Mouse (Mus musculus) limb, embryonic 13.5 days (tissue): ENCODE measurements around the gene Egln1. TPM values are rescaled to one million over a fixed set of nuclear protein-coding genes. Genes with fewer than 3 reads are reported as not detected.

Experiments
- ATAC-seq: fragments of 200-750 bp; cut with Nextera tagmentation; 2 replicates; pipeline ENCODE4 v1.8.0; 2017; ENCODE audit warnings: low read depth, moderate number of reproducible peaks, moderate TSS enrichment; ENCODE audit not compliant: low FRiP score
- H3K27ac ChIP-seq: fragments of 300-500 bp; sonication (generic); 2 replicates; pipeline ENCODE4 v1.5.1; 2015; ENCODE audit warnings: inconsistent platforms, mild to moderate bottlenecking, moderate library complexity
- H3K27me3 ChIP-seq: fragments of 300-500 bp; sonication (generic); 2 replicates; pipeline ENCODE4 v1.6.1; 2015; ENCODE audit warnings: mild to moderate bottlenecking, inconsistent platforms
- H3K36me3 ChIP-seq: fragments of 300-500 bp; sonication (generic); 2 replicates; pipeline ENCODE4 v1.6.1; 2015; ENCODE audit warnings: inconsistent platforms, mild to moderate bottlenecking, moderate library complexity
- H3K4me1 ChIP-seq: fragments of 300-500 bp; sonication (generic); 2 replicates; pipeline ENCODE4 v1.6.1; 2015; ENCODE audit warnings: inconsistent platforms
- H3K4me2 ChIP-seq: fragments of 300-500 bp; sonication (generic); replicated peaks from 2 replicates; pipeline ENCODE4 v1.6.1; 2015; ENCODE audit warnings: inconsistent platforms, mild to moderate bottlenecking, moderate library complexity
- H3K4me3 ChIP-seq: fragments of 300-500 bp; sonication (generic); 2 replicates; pipeline ENCODE4 v1.5.1; 2015; ENCODE audit warnings: moderate library complexity, mild to moderate bottlenecking, inconsistent platforms
- H3K9ac ChIP-seq: fragments of 300-500 bp; sonication (generic); 2 replicates; pipeline ENCODE4 v1.6.1; 2015; ENCODE audit warnings: mild to moderate bottlenecking, inconsistent platforms
- H3K9me3 ChIP-seq: fragments of 300-500 bp; sonication (generic); 2 replicates; pipeline ENCODE4 v1.6.1; 2016; ENCODE audit warnings: inconsistent platforms
- WGBS: fragments of 180-500 bp; shearing (Covaris S2); methylation state at CpG from one replicate; pipeline ENCODE4 v1.1.7; 2015; 5-methylcytosine and 5-hydroxymethylcytosine counted together
- polyA plus RNA-seq: library from polyadenylated mRNA; unstranded; fragments of >200 nt; fragmentation: Nextera tagmentation; extraction: Ambion mirVana; gene quantifications from 2 replicates; pipeline ENCODE4 v1.2.1, GENCODE M21; 2015

Egln1 gene
- polyA plus RNA-seq = 11.9 and 13.5 TPM in 2 replicates

DNA sequence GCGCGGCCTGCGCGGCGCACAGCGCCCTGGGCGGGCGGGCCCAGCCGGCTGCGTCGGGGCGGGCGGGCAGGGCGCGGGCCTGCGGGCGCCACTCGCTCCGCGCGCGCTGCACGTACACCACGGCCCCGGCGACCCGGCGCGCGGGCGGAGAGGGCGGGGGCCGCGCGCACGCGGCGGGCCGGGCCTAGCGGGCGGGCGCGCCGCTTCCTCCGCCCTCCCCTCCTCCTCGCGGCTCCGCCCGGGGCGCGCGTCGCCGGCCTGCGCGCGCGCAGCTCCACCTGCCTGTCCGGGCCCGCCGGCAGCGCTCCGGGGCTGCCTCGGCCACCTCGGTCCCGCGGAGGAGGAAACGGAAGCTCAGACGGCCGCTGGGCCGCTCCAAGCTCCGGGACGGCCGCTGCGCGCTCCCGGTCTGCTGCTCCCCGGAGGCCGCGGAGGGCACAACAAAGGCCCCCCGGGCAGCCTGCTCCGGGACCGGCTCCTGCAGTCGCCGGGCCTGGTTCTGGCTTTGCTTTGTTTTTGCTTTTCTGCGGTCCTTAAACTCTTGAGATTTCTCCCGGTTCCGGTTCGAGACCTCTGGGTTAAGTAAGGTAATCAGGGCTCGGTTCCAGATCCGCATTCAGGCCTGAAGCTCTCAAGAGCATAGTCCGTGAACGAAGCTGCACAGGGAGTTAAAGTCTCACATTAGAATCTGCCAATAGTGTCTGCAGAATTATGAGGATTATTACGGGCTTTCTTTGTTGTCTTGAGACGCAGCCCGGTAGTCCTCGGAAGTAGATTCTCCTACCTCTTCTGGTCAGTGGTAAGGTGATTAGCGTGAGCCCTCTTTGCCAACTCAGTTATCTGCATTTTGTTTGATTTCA is at the start of gene Egln1:
Egln1 (minus strand) TSS at position 116 of the 860 bp plus-strand sequence.
- peaks cover under 1% of the 10 kb centered on the region; the same call in 1 of the 2 replicates for H3K36me3 ChIP-seq
- H3K27ac ChIP-seq = peak within 1 kb of the TSS; percentile 93
- H3K27me3 ChIP-seq = no peaks in the 10 kb centered on the region
- H3K4me2 ChIP-seq = peak within 1 kb of the TSS; percentile 92
- peak; percentile 84 for ATAC-seq
- H3K4me1 ChIP-seq = peaks cover 37% of the 10 kb centered on the region
- WGBS = under 1% methylated on average over 42 of the region's 98 CpGs
- H3K9ac ChIP-seq = peak within 1 kb of the TSS; percentile 94
- no peaks in the 10 kb centered on the region for H3K9me3 ChIP-seq
- peak within 1 kb of the TSS; percentile 92 for H3K4me3 ChIP-seq

DNA sequence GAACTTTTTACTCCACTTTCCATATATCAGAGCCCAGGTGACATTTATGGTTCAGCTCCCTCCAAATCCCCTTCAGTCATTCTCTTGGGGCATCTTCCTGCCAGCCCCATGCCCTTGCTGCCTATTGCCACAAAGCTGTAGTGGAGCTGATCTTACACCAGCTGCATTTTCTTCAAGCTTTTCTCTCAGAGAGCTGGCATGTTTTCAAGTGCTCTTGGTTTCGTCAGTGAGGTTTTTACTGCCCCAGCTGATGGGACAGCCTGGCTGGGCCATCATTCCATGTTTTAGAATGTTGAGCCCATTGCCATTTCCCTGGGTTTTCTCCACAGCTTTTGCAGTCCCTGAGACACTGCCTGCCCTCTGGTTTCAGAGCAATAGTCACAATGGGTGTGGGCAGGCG is 46.7 kb upstream of the Egln1 start:
- ATAC-seq = no peak
- 65% methylated on average over 2 of the region's 2 CpGs for WGBS
- Histone ChIP-seq H3K9ac (no peak overlapping the region), H3K4me2 (no peak overlapping the region), H3K36me3 (no peaks in the 10 kb centered on the region), H3K9me3 (peaks cover 17% of the 10 kb centered on the region; the same call in 1 of the 2 replicates), H3K27me3 (peaks cover 21% of the 10 kb centered on the region), H3K4me1 (peaks cover 5% of the 10 kb centered on the region; the same call in 1 of the 2 replicates), H3K4me3 (no peak overlapping the region), H3K27ac (no peak overlapping the region)

DNA sequence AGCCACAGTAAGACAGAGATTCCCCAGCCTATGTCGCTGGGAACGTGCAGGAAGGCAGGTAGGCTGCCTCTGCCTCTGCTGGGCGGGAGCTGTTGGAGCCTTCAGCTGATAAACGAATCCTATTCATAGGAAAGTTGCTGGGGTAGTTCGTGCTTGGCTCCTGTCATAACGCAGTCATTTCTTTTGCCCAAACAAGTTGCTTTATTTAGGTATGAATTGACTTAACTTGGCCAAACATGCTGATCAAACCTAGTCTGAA is 42.5 kb upstream of the Egln1 start:
- H3K4me3 ChIP-seq = no peak overlapping the region
- H3K9me3 ChIP-seq = 0 out of 2 replicates have a peak, but pooled peaks cover 3% of the 10 kb centered on the region
- no peaks in the 10 kb centered on the region for H3K36me3 ChIP-seq
- no peak for ATAC-seq
- no peak overlapping the region for H3K27ac ChIP-seq
- WGBS = 27% methylated on average over 6 of the region's 6 CpGs
- peaks cover 23% of the 10 kb centered on the region for H3K27me3 ChIP-seq
- H3K4me1 ChIP-seq = peaks cover 5% of the 10 kb centered on the region; the same call in 1 of the 2 replicates
- H3K4me2 ChIP-seq = peak overlapping the region; percentile 50
- no peak overlapping the region for H3K9ac ChIP-seq

DNA sequence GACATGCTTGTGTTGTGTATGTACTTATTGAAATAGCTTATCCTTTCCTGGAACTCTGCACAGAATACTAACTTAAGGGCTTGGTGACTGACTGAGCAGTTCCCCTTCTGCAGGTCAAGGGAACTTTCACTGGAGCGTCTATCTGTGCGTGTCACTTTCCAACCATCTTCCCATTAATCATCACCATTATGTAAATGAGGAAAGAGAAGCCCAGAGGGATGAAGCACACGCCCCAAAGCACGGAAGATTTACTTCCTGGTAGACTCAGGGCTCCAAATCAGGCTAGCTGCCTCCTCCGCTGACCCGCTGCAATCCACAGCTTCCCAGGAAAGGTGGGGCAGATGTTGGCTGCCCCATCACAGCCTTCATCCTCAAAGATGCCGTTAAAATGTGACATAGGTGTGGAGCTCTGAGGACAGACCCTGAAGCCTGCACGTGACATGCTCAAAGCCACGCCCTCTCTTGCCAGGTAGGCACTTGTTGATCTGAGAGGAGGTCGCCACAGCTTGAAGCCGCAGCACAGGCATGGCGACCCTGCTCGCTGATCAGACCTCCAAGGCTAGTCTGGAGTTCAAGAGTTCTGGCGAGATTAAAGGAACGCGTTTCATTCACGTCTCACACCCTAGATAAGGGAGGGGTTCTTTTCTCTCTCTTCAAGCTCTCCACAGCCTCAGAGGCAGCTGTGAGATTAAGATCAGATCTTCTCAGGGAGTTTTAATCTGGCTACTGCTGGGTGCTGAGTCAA is 42.0 kb upstream of the Egln1 start:
- no peaks in the 10 kb centered on the region for H3K36me3 ChIP-seq
- H3K9me3 ChIP-seq = no peaks in the 10 kb centered on the region
- H3K27me3 ChIP-seq = peaks cover 23% of the 10 kb centered on the region
- peaks cover 5% of the 10 kb centered on the region; the same call in 1 of the 2 replicates for H3K4me1 ChIP-seq
- H3K4me3 ChIP-seq = peak overlapping the region; percentile 18
- no peak for ATAC-seq
- 16% methylated on average over 17 of the region's 17 CpGs for WGBS
- no peak overlapping the region for H3K9ac ChIP-seq
- no peak overlapping the region for H3K27ac ChIP-seq
- peak overlapping the region; percentile 50 for H3K4me2 ChIP-seq

DNA sequence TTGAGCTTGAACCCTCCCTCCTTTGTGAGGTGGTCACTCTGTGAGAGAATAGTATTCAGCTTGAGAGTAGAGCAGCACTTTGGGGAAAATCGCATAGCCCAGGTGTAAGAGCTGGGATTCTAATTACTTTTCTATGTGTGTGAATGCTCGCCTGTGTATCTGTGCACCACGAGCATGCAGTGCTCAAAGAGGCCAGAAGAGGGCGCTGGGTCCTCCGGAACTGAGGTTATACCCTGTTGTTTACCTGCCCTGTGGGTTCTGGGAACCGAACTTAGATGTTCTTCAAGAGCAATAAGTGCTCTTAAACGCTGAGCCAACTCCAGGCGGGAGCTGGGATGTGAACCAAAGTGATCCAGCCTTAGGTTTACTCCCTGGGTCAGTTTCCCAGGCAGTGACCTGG is 31.7 kb upstream of the Egln1 start:
- Histone ChIP-seq H3K27me3 (no peaks in the 10 kb centered on the region), H3K4me3 (no peak overlapping the region), H3K36me3 (no peaks in the 10 kb centered on the region), H3K9ac (no peak overlapping the region), H3K9me3 (no peaks in the 10 kb centered on the region), H3K27ac (no peak overlapping the region), H3K4me2 (no peak overlapping the region), H3K4me1 (peaks cover 4% of the 10 kb centered on the region; the same call in 1 of the 2 replicates)
- ATAC-seq = no peak
- WGBS = 80% methylated on average over 8 of the region's 8 CpGs

DNA sequence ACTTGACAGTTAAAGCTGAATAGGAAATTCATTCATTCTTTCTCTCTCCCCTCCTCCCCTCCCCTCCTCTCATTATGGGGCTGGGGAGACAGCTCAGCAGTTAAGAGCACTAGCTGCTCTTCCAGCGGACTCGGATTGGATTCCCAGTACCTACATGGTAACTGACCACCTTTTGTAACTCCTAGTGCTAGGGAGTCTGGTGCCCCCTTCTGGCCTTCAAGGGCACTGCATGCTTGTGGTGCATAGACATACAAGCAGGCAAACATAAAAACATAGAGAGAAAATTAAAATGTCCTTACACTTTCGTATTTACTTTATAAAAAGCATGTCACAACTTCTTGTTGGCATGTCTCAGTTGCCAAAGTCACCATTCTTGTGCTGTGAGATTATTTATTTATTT is 30.9 kb upstream of the Egln1 start:
- no peak overlapping the region for H3K4me3 ChIP-seq
- H3K4me2 ChIP-seq = no peak overlapping the region
- H3K27me3 ChIP-seq = no peaks in the 10 kb centered on the region
- no peak for ATAC-seq
- no peak overlapping the region for H3K27ac ChIP-seq
- H3K36me3 ChIP-seq = no peaks in the 10 kb centered on the region
- WGBS = 87% methylated on average over 3 of the region's 3 CpGs
- H3K4me1 ChIP-seq = peaks cover 7% of the 10 kb centered on the region; the same call in 1 of the 2 replicates
- H3K9ac ChIP-seq = no peak overlapping the region
- H3K9me3 ChIP-seq = no peaks in the 10 kb centered on the region

- Histone ChIP-seq H3K4me3 (no peak overlapping the region), H3K9me3 (peaks cover 2% of the 10 kb centered on the region; the same call in 1 of the 2 replicates), H3K9ac (no peak overlapping the region), H3K4me1 (peaks cover 7% of the 10 kb centered on the region; the same call in 1 of the 2 replicates), H3K27me3 (no peaks in the 10 kb centered on the region), H3K27ac (no peak overlapping the region), H3K36me3 (no peaks in the 10 kb centered on the region), H3K4me2 (no peak overlapping the region)
- no peak for ATAC-seq
- WGBS = 82% methylated on average over 7 of the region's 7 CpGs
Observed at GRCm38 (mm10) chr8:124978026-124978425, 28.9 kb upstream of the Egln1 start.

- Histone ChIP-seq H3K27ac (no peak overlapping the region), H3K36me3 (no peaks in the 10 kb centered on the region), H3K4me3 (no peak overlapping the region), H3K27me3 (no peaks in the 10 kb centered on the region), H3K9me3 (peaks cover 8% of the 10 kb centered on the region; the same call in 1 of the 2 replicates), H3K4me1 (peaks cover 7% of the 10 kb centered on the region; the same call in 1 of the 2 replicates), H3K4me2 (no peak overlapping the region), H3K9ac (no peak overlapping the region)
- no peak for ATAC-seq
- 88% methylated on average over 6 of the region's 6 CpGs for WGBS
Observed at GRCm38 (mm10) chr8:124976211-124976610, 27.1 kb upstream of the Egln1 start.

DNA sequence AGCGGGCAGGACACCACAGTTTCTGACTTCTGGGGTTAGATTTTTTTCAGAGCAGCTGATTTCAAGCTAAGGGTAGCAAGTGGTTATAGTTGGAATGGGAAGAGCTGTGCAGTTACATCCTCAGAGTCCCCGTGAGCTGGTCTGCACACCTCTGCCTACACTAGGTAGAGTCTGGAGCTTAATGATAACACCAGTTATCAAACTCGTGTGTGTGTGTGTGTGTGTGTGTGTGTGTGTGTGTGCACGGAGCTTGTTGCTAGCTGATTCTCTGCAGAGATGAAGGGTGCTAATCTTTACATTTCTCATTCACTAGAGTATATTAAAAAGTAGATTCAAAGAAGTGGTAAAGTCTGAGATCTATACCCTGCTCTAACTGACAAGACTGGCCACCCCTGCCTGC is 25.1 kb upstream of the Egln1 start:
- H3K27ac ChIP-seq = no peak overlapping the region
- no peak overlapping the region for H3K9ac ChIP-seq
- ATAC-seq = no peak
- H3K4me1 ChIP-seq = peaks cover 10% of the 10 kb centered on the region
- H3K27me3 ChIP-seq = no peaks in the 10 kb centered on the region
- peaks cover 8% of the 10 kb centered on the region; the same call in 1 of the 2 replicates for H3K9me3 ChIP-seq
- 73% methylated on average over 4 of the region's 4 CpGs for WGBS
- H3K4me3 ChIP-seq = no peak overlapping the region
- H3K36me3 ChIP-seq = no peaks in the 10 kb centered on the region
- H3K4me2 ChIP-seq = no peak overlapping the region

GRCm38 (mm10) chr8:124973221-124973620 is 24.1 kb upstream of the Egln1 start:
- H3K27me3 ChIP-seq = no peaks in the 10 kb centered on the region
- H3K27ac ChIP-seq = no peak overlapping the region
- no peak overlapping the region for H3K9ac ChIP-seq
- no peak overlapping the region for H3K4me3 ChIP-seq
- no peak overlapping the region for H3K4me2 ChIP-seq
- peaks cover 15% of the 10 kb centered on the region for H3K4me1 ChIP-seq
- no peaks in the 10 kb centered on the region for H3K36me3 ChIP-seq
- ATAC-seq = no peak
- peaks cover 8% of the 10 kb centered on the region; the same call in 1 of the 2 replicates for H3K9me3 ChIP-seq
- WGBS = 68% methylated on average over 8 of the region's 8 CpGs

DNA sequence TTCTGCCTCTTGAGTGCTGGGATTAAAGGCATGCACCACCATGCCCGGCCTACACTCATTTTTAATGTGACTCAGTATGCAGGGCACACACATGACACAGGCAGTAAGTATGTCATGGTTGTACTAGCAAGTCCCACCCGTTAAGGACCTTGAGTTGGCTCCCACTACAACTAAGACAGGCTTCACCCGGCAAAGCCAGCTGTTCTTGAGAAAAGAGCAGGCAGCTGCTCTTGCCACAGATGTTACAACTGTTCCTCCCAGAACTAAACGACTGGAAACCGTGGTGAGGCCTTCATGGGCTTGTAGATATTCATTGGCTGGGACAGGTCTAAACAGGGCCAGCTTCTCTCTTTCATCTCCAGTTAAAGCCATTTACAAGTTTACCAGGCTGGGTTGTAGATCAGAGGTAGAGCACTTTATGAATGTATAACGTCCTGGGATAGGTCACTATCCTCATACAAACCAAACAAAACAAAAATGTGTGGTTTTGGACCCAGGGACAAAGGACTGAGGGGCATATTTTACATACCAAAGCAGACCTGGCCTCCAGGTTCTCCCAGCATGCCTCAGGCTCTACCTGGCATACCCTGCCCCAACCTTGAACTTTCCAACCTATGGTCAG is 21.3 kb upstream of the Egln1 start:
- H3K9me3 ChIP-seq = peaks cover 8% of the 10 kb centered on the region; the same call in 1 of the 2 replicates
- no peak overlapping the region for H3K4me2 ChIP-seq
- no peak overlapping the region for H3K27ac ChIP-seq
- H3K4me3 ChIP-seq = no peak overlapping the region
- no peaks in the 10 kb centered on the region for H3K27me3 ChIP-seq
- H3K9ac ChIP-seq = no peak overlapping the region
- WGBS = 55% methylated on average over 6 of the region's 6 CpGs
- no peak for ATAC-seq
- no peaks in the 10 kb centered on the region for H3K36me3 ChIP-seq
- H3K4me1 ChIP-seq = peaks cover 9% of the 10 kb centered on the region; the same call in 1 of the 2 replicates

DNA sequence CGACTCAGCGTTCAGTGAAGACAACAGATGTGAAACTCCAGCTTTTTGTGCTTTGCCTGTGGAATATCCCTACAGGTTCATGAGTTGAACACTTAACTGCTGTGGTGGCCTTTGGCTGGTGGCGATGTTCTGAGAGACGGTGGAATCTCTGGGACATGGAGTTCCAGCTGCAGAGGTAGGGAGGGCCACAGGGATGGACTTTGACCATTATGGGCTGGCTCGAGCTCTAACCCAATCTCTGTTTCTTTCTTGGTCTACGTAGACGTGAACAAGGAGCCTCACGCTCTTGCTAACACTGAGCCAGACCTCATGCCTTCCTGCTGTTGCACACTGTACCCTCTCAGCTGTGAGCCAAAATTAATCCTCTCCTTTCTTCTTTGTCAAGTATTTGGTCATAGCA is 15.8 kb upstream of the Egln1 start:
- 89% methylated on average over 8 of the region's 8 CpGs for WGBS
- H3K27me3 ChIP-seq = no peaks in the 10 kb centered on the region
- no peak overlapping the region for H3K4me3 ChIP-seq
- no peak overlapping the region for H3K4me2 ChIP-seq
- H3K4me1 ChIP-seq = peaks cover 10% of the 10 kb centered on the region
- no peak overlapping the region for H3K27ac ChIP-seq
- H3K9me3 ChIP-seq = no peaks in the 10 kb centered on the region
- H3K9ac ChIP-seq = no peak overlapping the region
- ATAC-seq = no peak
- H3K36me3 ChIP-seq = no peaks in the 10 kb centered on the region
